Mouse (Mus musculus): ENCODE measurements around the gene Pik3c2a.

Gene Pik3c2a

GRCm38 (mm10) chr7:116292377-116292776, 150.9 kb downstream of the Pik3c2a start:
- DNase-seq, result no peak

- DNase-seq, result no peak
These were observed 152.7 kb downstream of the Pik3c2a start for GRCm38 (mm10) chr7:116290559-116290958.

- no peak for DNase-seq
These were observed 154.3 kb downstream of the Pik3c2a start for GRCm38 (mm10) chr7:116288996-116289395.

- DNase-seq, result no peak
These were observed 155.3 kb downstream of the Pik3c2a start for GRCm38 (mm10) chr7:116287959-116288358.

Data from kidney, adult 18-20 months (tissue).